Mouse (Mus musculus) embryonic fibroblast, embryonic 13.5 days (primary cell): ENCODE data around the gene Oas1c.

Experiments used
- CTCF ChIP-seq: IDR thresholded peaks from 2 replicates; pipeline ENCODE4 v1.5.1; 2011; ENCODE audit warnings: mild to moderate bottlenecking, control low read depth, low read length, moderate library complexity, borderline replicate concordance; ENCODE audit not compliant: insufficient read depth
- POLR2A ChIP-seq: IDR thresholded peaks from 2 replicates; pipeline ENCODE4 v1.6.1; 2011; ENCODE audit warnings: low read depth, mild to moderate bottlenecking, control low read depth, low read length, moderate library complexity

DNA sequence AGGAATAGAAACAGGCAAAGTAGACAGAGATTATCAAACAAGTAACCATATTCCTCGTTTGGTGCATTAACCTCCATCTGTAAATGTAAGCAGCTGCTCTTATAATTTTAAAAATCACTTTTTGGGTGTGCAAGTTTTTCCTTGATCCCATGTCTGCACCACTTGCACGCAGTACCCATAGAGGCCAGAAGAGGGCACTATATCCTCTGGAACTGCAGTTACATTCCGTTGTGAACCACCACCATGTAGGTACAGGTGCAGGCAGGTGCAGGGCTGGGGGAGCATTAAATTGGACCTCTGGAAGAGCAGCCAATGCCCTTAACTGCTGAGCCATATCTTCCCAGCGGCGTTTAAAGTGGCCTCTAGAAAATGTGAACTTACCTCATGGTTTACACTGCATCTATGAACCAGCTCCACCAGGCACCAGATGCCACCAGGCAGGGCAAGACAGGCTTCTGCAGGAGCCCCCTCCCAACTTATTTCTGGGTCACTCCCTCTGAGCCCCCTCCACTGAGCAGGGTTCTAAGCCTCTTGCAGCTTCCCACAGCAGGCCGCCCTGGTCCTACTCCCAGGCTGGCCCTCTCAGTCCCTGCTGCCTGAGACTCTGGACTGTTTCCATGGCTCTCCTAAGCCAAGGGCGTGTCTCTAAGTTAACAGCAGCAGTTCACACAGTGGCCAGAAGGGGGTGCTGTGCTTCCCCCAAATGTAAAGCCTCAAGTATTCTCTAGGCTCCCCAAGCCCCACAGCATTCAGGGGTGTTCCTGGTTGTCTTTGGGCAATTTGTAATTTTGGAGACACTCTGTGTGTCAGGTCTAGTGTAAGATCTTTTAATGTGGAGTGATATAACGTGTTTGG, 24.6 kb upstream of the Oas1c start:
- TF ChIP-seq CTCF (peak; percentile 27; the same call in 1 of the 2 replicates), POLR2A (no peak)
